Mouse (Mus musculus) embryonic facial prominence, embryonic 11.5 days (tissue): ENCODE results near the gene Kctd21. TPM values are rescaled to one million over a fixed set of nuclear protein-coding genes. Genes with fewer than 3 reads are reported as not detected.

ENCODE experiments used
- ATAC-seq: fragments of 200-750 bp; cut with Nextera tagmentation; replicated peaks from 2 replicates; pipeline ENCODE4 v1.8.0; 2017; ENCODE audit warnings: low read depth; ENCODE audit not compliant: insufficient number of reproducible peaks, low FRiP score, low TSS enrichment
- DNase-seq: peaks from one replicate; pipeline ENCODE4 v3.0.0-alpha.2; 2015; ENCODE audit warnings: low spot score
- H3K27ac ChIP-seq: fragments of 300-500 bp; sonication (generic); replicated peaks from 2 replicates; pipeline ENCODE4 v1.5.1; 2014; ENCODE audit warnings: mild to moderate bottlenecking, low read depth, low read length, control low read depth
- H3K27me3 ChIP-seq: fragments of 300-500 bp; sonication (generic); 2 replicates; pipeline ENCODE4 v1.6.1; 2014; ENCODE audit warnings: mild to moderate bottlenecking, low read length, moderate library complexity, mixed read lengths; ENCODE audit not compliant: control insufficient read depth, insufficient read depth
- H3K36me3 ChIP-seq: fragments of 300-500 bp; sonication (generic); replicated peaks from 2 replicates; pipeline ENCODE4 v1.6.1; 2014; ENCODE audit warnings: low read depth, mild to moderate bottlenecking, low read length, moderate library complexity, mixed read lengths; ENCODE audit not compliant: control insufficient read depth, insufficient read depth
- H3K4me1 ChIP-seq: fragments of 300-500 bp; sonication (generic); 2 replicates; pipeline ENCODE4 v1.6.1; 2014; ENCODE audit warnings: low read length, mixed read lengths; ENCODE audit not compliant: control insufficient read depth, insufficient read depth
- H3K4me2 ChIP-seq: fragments of 300-500 bp; sonication (generic); 2 replicates; pipeline ENCODE4 v1.6.1; 2014; ENCODE audit warnings: low read depth, mild to moderate bottlenecking, control low read depth, low read length, moderate library complexity
- H3K4me3 ChIP-seq: fragments of 300-500 bp; sonication (generic); 2 replicates; pipeline ENCODE4 v1.5.1; 2014; ENCODE audit warnings: low read depth, low read length, control low read depth
- H3K9ac ChIP-seq: fragments of 300-500 bp; sonication (generic); replicated peaks from 2 replicates; pipeline ENCODE4 v1.6.1; 2014; ENCODE audit warnings: mild to moderate bottlenecking, control low read depth, low read length
- H3K9me3 ChIP-seq: fragments of 300-500 bp; sonication (generic); replicated peaks from 2 replicates; pipeline ENCODE4 v1.6.1; 2016; ENCODE audit warnings: mild to moderate bottlenecking, low read length, inconsistent platforms, mixed read lengths; ENCODE audit not compliant: control insufficient read depth
- WGBS: fragments of 180-500 bp; shearing (Covaris S2); extraction: QIAGEN DNeasy Blood & Tissue Kit; methylation state at CpG from one replicate; pipeline ENCODE4 v1.1.7; 2014; 5-methylcytosine and 5-hydroxymethylcytosine counted together
- polyA plus RNA-seq: library from polyadenylated mRNA; unstranded; fragments of >200 nt; fragmentation: Nextera tagmentation; extraction: Ambion mirVana; gene quantifications from 2 replicates; pipeline ENCODE4 v1.2.1, GENCODE M21; 2014

The Kctd21 gene
- polyA plus RNA-seq, 1 experiment from 2014 or later: 5.0 TPM

GRCm38 (mm10) chr7:97353356-97353755, 21.2 kb downstream of the Kctd21 start:
- Histone ChIP-seq H3K9me3 (no peaks in the 10 kb centered on the region), H3K27ac (no peak overlapping the region), H3K4me2 (no peak overlapping the region), H3K4me1 (no peaks in the 10 kb centered on the region), H3K9ac (no peak overlapping the region), H3K4me3 (no peak overlapping the region), H3K27me3 (no peaks in the 10 kb centered on the region), H3K36me3 (no peaks in the 10 kb centered on the region)
- 85% methylated on average over 6 of the region's 6 CpGs for WGBS
- no peak for DNase-seq
- ATAC-seq: no peak

GRCm38 (mm10) chr7:97355068-97355841, 23.1 kb downstream of the Kctd21 start:
- H3K9ac ChIP-seq: no peak overlapping the region
- no peak overlapping the region for H3K4me2 ChIP-seq
- no peaks in the 10 kb centered on the region for H3K36me3 ChIP-seq
- DNase-seq (no peak), ATAC-seq (no peak)
- H3K9me3 ChIP-seq: no peaks in the 10 kb centered on the region
- no peak overlapping the region for H3K27ac ChIP-seq
- WGBS: 40% methylated on average over 13 of the region's 13 CpGs
- no peaks in the 10 kb centered on the region for H3K27me3 ChIP-seq
- H3K4me1 ChIP-seq: no peaks in the 10 kb centered on the region
- H3K4me3 ChIP-seq: no peak overlapping the region

GRCm38 (mm10) chr7:97356253-97356652, 24.1 kb downstream of the Kctd21 start:
- no peak overlapping the region for H3K9ac ChIP-seq
- no peaks in the 10 kb centered on the region for H3K9me3 ChIP-seq
- no peaks in the 10 kb centered on the region for H3K36me3 ChIP-seq
- H3K4me3 ChIP-seq: no peak overlapping the region
- no peak overlapping the region for H3K4me2 ChIP-seq
- whole genome bisulfite sequencing: 83% methylated on average over 5 of the region's 5 CpGs
- no peaks in the 10 kb centered on the region for H3K4me1 ChIP-seq
- no peak for DNase-seq
- ATAC-seq: no peak
- no peak overlapping the region for H3K27ac ChIP-seq
- no peaks in the 10 kb centered on the region for H3K27me3 ChIP-seq

- no peaks in the 10 kb centered on the region for H3K9me3 ChIP-seq
- H3K4me1 ChIP-seq: no peaks in the 10 kb centered on the region
- H3K4me2 ChIP-seq: no peak overlapping the region
- H3K27me3 ChIP-seq: no peaks in the 10 kb centered on the region
- no peak for DNase-seq
- H3K4me3 ChIP-seq: no peak overlapping the region
- ATAC-seq: no peak
- no peaks in the 10 kb centered on the region for H3K36me3 ChIP-seq
- 78% methylated on average over 5 of the region's 5 CpGs for WGBS
- no peak overlapping the region for H3K9ac ChIP-seq
- H3K27ac ChIP-seq: no peak overlapping the region
These were observed 24.7 kb downstream of the Kctd21 start for GRCm38 (mm10) chr7:97356875-97357276.

- WGBS: 75% methylated on average over 3 of the region's 3 CpGs
These were observed 25.7 kb downstream of the Kctd21 start for GRCm38 (mm10) chr7:97357840-97358239.

GRCm38 (mm10) chr7:97358347-97358746, 26.2 kb downstream of the Kctd21 start:
- DNase-seq (no peak), ATAC-seq (no peak)
- 87% methylated on average over 4 of the region's 4 CpGs for WGBS
- Histone ChIP-seq H3K4me1 (no peaks in the 10 kb centered on the region), H3K9me3 (no peaks in the 10 kb centered on the region), H3K36me3 (no peaks in the 10 kb centered on the region), H3K9ac (no peak overlapping the region), H3K27ac (no peak overlapping the region), H3K27me3 (no peaks in the 10 kb centered on the region), H3K4me3 (no peak overlapping the region), H3K4me2 (no peak overlapping the region)

More at GRCm38 (mm10) chr7:97357840-97358239, 25.7 kb downstream of the Kctd21 start:
- ATAC-seq: no peak
- Histone ChIP-seq H3K27me3 (no peaks in the 10 kb centered on the region), H3K36me3 (no peaks in the 10 kb centered on the region), H3K9me3 (no peaks in the 10 kb centered on the region), H3K4me3 (no peak overlapping the region), H3K4me1 (no peaks in the 10 kb centered on the region), H3K9ac (no peak overlapping the region), H3K27ac (no peak overlapping the region), H3K4me2 (no peak overlapping the region)
- no peak for DNase-seq

- no peaks in the 10 kb centered on the region for H3K27me3 ChIP-seq
- no peak overlapping the region for H3K9ac ChIP-seq
- ATAC-seq (no peak), DNase-seq (no peak)
- no peaks in the 10 kb centered on the region for H3K9me3 ChIP-seq
- H3K27ac ChIP-seq: no peak overlapping the region
- H3K4me3 ChIP-seq: no peak overlapping the region
- H3K36me3 ChIP-seq: no peaks in the 10 kb centered on the region
- no peak overlapping the region for H3K4me2 ChIP-seq
- WGBS: 75% methylated on average over 5 of the region's 5 CpGs
- no peaks in the 10 kb centered on the region for H3K4me1 ChIP-seq
These were observed 28.0 kb downstream of the Kctd21 start for GRCm38 (mm10) chr7:97360166-97360565.

- no peak for DNase-seq
- WGBS: 64% methylated on average over 3 of the region's 3 CpGs
- H3K27ac ChIP-seq: no peak overlapping the region
- H3K4me1 ChIP-seq: no peaks in the 10 kb centered on the region
- no peak overlapping the region for H3K4me3 ChIP-seq
- H3K36me3 ChIP-seq: no peaks in the 10 kb centered on the region
- no peak for ATAC-seq
- H3K27me3 ChIP-seq: no peaks in the 10 kb centered on the region
- H3K9me3 ChIP-seq: no peaks in the 10 kb centered on the region
- H3K9ac ChIP-seq: no peak overlapping the region
- no peak overlapping the region for H3K4me2 ChIP-seq
These were observed 28.8 kb downstream of the Kctd21 start for GRCm38 (mm10) chr7:97360955-97361354.
